Mouse (Mus musculus) ES-Bruce4 (cell line): ENCODE results near the gene Mapk7.

Experiments used
- CTCF ChIP-seq: IDR thresholded peaks from one replicate; pipeline ENCODE4 v1.8.1; 2011; ENCODE audit warnings: low read depth, low read length
- POLR2A ChIP-seq: IDR thresholded peaks from one replicate; pipeline ENCODE4 v1.8.1; 2011; ENCODE audit warnings: low read length; ENCODE audit not compliant: insufficient read depth

DNA sequence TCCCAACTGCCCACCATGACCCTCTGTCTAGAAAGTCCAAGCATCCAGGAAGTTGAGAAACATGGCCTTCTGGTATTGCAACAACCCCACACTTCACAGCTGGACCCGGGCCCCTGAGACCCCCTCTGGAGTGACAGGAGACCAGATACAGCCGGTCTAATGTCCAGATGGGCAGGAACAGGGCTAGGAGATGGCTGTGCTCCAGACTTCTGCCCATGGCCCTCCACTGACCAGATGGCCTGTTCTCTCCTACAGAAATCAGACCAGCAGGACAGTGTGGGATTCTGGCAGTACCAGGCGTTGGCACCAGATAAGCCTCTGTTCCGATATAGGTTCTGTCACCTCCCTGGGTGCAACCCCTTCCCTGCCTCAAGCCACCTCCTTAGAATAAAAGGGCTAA, 25.7 kb downstream of the Mapk7 start:
- TF ChIP-seq POLR2A (no peak), CTCF (no peak)
